Mouse (Mus musculus): Measurements from ENCODE around the gene Spg20.

Spg20 gene

DNA sequence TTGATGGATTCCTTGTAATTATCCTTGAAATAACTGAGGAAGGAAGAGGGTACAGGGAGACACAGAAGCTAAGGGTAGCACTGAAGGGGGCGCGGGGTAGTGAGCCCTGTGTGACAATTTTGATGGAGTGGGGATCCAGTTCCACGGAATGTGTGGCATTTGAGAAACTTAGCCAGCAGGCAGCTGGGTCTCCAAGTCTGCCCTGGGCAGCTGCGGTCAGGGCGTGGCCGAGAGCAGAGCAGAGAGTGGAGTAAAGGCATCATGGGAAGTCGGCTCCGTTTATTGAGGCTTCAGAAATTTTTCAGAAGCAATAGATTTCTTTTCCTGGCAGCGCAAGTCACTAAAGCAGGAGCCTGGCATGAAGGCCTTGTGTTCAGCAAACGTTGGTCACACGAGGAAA lies 12.9 kb upstream of the Spg20 start:
- no peak for DNase-seq

DNA sequence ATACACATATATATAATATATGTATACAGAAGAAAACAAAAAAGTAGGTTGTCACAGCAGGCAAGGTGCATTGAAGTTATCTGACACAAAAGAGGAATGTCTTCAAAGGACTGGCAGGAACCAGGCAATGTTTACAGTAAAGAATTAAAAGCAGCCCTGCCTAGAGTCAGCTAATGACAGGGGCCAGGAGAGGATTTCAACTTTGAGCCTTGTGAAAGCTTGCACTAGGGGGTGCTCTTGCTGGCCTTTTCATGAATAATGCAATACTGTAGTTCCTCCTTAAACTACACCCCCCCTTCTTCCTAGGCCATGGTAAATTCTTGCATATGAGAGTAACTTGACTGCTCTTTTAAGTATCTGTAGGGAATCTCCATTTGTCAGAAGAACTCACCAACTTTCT lies 10.8 kb upstream of the Spg20 start:
- DNase-seq, result no peak

DNA sequence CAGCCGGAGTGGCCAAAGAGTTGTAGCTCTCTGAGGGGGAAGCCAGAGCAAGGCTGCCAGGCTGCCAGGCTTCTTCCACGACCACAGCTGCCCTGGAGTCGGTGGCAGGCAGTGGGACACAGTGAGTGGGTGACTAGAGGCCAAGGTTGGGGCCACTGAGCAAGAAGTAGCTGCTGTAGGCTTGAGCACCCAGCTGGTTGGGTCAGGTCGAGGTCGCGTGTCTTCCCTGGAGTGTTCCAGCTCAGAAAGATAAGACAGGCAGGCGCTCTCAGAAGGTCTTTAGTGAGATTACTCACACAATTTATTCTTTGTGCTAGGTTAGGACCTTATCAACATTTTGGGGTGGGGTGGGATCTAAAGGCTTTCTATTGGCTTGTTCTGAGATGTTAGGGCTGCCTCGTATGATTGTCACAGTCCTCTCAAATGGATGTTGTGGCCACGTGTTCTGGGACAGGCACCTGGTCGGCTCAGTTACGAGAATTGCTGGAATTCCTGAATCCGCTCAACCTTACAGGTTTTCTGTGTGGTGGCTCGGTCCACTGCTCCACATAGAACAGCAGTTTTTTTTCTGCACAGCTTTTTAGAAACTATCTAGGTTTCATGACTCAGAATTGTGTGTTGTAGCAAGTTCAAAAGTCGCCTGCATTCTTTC lies 6.4 kb upstream of the Spg20 start:
- no peak for DNase-seq

DNA sequence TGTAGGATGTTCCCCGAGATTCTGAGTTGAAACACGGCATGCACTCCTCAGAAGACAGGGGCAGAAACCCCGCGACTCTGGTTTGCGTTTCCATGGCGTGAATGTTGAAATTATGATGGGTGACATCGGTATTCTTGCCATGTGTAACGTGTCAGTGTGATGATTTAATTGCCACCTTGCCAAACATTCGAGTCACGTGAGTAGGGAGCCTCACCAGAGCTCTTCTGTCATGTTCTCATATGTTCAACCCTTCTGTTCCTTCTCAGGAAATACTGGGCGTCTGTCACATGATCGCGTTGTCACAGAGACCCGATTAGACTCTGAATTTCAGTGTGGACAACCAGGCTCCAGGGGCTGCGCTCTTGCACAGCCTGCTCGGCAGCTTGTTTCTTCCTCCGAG lies 5.9 kb upstream of the Spg20 start:
- no peak for DNase-seq

DNA sequence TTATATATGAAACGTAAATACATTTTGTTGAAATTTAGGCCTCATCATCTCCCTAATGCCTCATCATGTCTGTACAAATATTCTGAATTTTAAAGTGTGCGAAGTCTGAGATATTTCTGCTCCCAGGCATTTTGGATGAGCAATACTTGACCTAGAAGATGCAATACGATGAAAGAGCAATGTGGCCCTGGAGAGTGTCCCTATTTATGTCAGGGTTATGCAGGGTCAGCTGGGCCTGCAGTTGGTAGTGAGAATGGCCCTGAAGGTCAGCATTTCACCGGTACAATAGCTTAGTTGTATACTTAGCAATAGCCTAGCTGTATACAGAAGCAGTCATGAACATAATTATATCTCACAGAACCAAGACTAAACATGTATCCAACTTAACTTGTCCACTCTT lies 2.8 kb upstream of the Spg20 start:
- DNase-seq, result no peak

DNA sequence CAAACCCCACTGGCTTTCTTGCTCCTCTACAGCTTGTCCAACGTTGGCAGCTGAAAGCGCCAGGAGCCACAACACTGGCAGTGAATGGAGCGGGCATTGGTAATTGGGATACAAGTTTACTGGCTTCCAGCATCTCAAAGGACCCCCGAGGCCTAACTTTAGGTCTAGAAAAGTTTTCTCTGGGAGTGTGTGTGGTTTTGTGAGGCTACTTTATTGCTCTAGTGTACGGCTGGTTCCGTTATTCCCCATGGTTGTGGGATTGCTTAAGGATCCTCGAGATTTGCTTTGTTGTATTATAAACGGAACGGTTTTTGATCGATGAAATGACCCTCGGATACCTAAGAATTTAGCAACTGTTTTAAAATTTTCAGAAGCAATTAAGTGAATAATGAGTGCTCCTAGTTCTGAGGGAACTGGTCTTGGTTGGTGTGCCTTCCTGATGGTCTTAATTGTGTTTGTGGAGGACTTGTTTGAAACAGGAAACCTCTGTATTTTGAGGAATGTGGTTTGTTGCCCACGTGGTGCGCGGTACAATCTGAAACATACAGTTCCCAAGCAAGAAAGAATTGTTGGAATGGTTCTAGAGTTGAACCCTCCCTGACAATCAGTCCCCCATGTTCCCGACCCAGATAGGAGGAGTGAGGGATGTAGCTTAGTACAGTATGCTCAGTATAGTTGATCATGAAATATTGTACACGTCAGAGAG lies 955 bp downstream of the Spg20 start:
- no peak for DNase-seq

DNA sequence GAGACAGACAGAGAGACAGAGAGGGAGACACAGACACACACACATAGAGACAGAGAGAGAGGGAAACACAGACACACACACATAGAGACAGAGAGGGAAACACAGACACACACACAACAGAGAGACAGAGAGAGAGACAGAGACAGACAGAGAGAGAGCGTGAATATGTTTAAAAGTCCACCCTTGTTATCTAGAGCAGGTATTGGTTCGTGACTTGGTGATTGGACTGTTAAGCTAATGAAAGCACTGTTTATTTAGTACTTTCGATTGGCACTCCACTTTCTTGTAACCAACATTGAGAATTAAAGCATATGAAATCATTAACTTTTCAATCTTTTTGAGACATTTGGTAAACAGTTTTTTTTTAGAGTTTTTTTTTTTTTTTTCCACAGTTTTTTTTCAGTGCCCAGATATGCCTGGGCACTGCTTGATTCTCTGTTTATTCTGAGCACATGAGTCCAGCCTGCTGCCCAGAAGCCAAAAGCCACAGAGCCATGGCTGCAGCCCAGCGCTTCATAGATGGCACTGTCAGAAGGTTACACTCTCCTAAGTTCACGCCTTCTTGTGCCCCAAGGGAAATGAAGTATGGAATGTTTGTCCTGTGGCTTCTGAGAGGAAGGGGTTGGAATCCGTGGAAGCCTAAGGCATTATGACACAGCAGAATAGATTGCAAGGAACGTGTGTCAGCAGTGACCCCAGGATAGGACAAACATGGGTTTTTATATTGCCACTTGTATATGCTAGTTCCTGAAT lies 2.6 kb downstream of the Spg20 start:
- DNase-seq, result peak; percentile 25 to 36

DNA sequence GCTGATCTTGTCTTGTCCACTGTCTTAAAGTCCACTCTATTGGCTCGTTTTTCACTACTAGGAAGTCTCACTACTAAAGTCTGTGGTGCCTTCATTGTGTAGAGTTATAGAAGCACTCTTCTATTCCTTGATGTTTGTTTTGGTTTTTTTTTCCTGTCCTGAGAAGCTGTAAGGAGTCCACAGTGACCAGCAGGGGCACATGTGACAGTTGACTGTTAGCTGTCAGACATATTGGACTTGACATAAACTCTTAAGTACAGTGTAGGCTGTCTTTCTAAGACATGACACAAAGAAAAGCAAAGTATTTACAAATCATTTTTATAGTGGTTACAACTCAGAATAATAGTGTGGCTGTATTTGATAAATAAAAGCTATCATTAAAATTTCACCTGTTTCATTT lies 3.2 kb downstream of the Spg20 start:
- no peak for DNase-seq

DNA sequence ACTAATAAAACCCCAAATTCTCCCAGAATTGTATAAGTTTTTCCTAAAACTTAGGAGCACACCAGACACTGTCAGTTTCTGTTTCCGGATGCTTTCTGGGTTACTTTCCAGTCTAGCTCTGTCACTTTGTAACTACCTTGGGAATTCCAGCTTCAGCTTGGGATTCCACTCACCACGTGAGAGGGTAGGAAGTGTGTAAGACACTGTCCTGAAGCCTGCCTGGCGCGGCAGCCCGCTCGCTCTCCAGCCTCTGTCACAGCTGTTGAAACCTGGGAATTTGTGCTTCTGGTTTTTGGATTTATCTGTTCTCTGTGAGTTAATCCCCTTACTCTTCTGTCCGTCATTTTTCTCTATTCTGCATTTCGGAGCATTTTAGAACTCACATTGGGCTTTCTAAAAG lies 4.1 kb downstream of the Spg20 start:
- DNase-seq, result no peak

DNA sequence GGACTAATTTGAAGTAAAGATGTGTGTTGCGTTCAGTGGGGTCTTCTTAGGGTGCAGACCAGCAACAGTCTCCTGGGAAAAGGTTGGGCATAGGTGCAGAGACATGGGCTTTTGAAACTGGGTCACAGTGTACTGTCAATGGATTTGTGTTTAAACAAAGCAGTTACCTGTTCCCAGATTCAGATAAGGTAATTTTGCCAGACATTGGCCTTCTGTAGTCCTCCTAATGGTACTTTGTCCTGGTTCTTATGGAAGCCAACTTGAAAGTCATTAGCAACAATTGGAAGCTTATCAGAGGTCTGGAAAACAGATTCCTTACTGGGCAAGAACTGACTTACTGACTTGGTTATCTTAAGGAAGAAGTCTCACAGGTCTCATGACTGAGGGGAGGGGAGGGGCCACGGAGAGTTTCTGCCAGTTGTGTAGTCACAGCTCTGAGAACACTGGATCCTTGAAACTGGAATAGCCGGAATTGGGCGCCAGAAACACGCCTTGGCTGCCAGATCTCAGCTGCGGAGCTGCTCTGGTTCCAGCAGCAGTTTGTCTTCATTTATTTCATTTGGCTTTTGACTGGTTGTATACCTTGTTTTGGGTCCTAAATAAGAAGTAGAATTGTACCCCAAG lies 7.5 kb downstream of the Spg20 start:
- DNase-seq, result no peak

DNA sequence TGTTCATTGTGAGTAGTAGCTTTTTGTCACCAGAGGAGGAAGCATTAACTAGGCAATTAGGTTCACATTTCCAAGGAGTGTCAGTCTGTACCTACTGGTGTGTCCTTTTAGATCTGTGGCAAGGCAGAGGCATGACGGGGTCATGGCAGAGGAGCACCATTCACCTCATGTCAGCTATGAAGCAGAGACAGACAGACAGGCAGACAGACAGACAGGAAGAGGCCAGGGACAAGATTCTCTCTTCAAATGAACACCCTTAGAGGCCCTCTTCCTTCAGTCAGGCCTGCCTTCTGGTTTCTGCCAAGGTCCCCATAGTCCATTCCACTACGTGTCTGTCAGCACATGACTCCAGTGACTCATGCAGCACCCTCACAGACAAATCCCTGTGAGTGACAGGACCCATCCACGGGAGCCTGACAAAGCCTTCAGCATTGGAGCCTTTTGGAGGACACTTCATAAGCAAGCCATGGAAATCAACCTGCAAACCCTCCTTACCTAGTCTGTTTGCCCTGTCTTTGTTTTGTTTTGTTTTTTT lies 10.5 kb downstream of the Spg20 start:
- no peak for DNase-seq

DNA sequence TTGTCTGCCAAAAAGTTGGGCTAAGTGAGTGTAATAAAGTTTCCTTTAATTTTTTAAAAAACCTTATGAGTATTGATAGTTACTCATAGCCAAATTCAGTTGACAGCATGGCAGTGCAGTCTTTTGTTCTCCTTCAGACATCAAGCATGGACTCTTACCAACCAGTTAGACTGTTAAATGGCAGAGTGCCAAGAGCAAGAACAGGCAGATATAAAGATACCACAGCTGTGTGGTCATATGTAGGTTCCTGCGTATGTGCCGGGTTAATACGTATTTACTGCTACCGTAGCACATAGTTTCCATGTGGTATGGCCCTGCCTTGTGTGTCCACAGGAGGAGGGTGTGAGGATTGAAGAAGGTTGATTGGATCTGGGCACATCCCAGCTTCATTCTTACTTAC lies 11.2 kb downstream of the Spg20 start:
- DNase-seq, result no peak

DNA sequence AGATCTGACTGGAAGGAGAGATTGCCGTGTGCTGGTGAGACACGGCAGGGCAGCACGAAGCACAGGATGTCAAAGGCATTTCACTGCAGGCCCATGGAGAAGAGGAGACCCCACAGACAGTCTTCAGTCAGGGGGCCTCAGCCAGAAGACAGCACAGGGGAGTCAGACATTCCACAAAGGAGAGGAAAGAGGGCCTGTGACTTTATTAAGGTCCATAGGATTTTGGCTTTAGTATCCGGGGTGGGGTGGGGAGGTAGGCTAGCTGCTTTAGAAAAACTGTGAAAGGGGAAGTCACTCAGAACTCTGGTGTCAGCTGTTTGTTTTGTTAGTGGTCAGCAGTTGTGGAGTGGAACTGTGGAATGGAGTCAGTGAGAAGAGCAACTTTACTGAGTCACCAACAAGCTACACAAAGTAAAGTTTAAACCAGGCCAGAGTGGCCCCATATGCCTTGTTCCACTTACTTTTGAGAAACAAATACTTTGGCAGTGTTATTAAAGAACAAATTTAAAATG lies 17.3 kb downstream of the Spg20 start:
- no peak for DNase-seq

DNA sequence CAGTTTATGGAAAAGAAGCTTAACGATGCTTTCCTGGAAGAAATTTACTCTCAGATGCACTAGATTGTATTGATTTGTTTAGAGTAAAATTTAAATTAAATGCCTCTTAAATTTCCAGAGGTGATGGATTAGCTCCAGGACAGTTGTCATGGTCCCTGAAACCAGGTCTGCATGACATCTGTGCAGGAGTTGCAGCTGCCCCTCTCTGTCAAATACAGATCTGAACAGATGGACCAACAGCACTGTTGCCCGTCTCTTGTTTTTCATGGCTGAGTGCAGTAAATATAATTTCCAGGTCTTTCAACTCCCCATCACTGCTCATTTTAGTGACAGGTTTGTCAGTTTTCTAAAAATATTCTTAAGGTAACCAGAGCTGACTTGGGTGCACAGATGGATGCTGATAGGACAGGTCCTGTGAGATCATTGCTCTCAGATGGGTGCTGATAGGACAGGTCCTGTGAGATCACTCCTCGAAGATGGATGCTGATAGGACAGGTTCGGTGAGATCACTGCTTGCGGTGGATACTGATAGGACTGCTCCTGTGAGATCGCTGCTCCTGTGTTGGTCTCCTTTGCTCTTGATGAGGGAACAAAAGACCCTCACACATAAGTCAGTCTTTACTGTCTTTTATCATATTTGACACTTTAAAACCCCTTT lies 19.8 kb downstream of the Spg20 start:
- DNase-seq, result no peak

DNA sequence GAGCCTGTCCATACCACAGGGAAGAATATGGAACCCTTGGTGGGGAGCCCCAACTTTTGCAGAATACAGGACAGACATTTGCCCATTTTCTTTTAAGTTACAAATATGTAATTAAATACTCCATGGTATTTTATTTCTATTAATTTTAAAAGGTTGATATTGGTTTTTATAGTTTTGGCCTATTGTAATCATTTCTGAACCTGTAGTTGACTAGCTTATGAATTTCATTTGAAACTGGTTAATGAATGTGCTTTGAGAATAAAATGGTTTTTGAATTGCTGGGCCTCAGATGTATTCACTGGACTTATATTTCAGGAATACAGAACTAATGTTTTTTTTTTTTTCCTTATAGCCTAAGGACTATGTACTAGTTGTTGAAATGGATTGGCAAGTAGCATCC lies 25.1 kb downstream of the Spg20 start, which contains the start of gene Ccdc169:
TSS of gene Ccdc169 (plus strand) at position 301 of the 400 bp plus-strand sequence.
- DNase-seq, result no peak

DNA sequence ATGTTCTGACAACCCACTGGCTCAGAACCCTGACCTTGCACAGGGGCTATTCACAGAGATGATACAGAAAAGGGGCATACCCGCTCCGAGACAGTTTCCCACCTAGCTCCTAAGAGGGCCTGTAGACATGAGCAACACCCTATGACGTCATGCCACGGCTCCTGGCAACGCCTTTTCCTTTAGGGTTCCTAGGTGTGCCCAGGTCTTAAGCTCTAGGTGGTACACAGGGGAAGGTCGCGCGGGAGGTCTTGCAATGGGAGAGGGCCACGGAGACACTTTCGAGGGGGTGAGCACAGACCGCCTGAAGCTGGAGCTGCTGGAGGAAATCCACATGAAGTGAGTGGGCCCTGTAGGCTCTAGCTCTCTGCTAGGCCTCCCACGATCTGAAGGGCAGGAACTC lies 27.9 kb downstream of the Spg20 start:
- no peak for DNase-seq

DNA sequence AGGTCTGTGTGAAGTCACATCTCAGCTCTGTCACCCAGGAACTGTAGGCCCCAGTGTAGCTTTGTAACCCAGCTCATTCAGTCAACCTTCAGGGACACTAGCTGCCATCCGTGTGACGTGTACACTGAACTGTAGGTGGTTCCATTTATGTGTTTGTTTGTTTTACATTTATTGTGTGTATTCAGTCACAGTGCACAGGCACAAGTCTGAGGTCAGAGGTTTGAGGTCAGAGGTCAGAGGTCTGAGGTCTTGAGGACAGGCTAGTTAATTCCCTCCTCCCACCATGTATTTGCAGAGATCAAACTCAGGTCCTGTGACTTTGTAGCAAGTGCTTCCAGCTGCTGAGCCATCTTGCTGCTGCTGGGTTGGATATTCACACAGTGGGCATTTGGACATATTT lies 29.5 kb downstream of the Spg20 start:
- DNase-seq, result no peak

DNA sequence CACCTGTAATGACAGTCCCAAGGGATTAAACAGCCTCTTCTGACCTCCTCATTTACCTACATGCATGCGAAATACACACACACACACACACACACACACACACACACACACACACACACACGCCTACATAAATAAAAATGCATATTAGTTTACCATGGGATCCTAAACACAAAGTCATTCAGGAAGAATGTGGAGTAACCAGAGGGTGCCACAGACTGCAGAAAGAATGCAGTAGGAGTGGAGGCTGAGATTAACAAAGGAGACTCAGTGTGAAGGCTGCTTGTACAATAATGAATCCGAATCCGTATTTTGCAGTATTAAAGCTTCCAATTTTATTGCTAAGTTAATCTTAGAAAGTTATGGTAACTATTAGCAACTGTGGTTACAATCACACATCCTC lies 33.0 kb downstream of the Spg20 start:
- no peak for DNase-seq

DNA sequence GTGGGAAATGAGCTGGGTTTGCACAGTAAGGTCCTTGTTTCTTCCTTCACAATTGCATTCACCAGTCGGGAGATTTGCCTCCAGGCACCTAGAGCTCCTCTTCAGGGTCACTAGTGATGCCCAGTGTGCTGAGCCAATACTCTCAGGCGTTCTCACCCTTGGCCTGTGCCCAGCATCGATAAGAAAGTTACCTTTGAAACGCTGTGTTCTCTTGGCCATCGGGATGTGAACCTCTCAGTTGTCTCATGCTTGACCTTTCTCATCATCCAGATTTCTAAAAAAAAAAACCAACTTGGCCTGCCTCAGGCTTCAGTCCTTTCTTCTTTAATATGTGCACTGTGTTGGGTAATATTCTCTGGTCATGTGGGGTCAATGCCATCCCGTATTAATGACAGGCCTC lies 34.5 kb downstream of the Spg20 start:
- no peak for DNase-seq

DNA sequence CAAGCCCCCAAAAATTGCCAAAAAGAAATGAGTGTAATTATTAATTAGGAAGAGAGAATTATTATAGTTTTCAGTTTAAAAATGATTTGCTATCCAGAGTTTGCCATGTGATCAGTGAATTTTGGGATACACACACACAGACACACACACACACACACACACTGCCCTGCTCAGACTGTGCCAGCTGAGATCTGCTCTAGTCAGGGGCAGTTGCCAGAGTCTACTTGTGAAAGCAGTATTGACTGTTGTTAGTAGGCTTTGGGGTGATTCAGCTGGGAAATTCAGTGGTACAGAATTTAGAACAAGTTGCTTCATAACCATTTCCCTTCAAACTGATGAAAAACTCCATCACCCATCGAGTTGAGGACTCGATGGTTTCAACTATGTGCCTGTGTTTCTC lies 35.2 kb downstream of the Spg20 start:
- DNase-seq, result no peak

DNA sequence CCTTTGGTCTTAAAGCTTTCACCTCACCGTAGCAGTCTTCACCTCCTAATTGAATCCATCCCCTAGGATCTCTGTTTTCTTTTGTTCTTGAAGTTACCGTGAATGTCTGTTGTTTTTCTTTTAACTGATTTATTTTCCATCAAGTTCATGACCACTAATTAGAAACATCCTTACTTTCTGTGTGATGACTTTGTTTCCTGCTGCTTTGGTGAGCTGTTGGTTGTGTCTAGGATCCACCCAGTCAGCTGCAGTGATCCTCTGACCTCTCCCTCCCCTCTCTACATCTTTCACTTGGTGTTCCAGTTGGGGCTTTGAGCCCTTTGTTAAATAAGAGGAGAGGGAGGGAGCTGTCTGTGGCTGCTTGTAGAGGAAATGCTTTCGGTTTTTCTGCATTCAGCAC lies 36.2 kb downstream of the Spg20 start:
- DNase-seq, result no peak

DNA sequence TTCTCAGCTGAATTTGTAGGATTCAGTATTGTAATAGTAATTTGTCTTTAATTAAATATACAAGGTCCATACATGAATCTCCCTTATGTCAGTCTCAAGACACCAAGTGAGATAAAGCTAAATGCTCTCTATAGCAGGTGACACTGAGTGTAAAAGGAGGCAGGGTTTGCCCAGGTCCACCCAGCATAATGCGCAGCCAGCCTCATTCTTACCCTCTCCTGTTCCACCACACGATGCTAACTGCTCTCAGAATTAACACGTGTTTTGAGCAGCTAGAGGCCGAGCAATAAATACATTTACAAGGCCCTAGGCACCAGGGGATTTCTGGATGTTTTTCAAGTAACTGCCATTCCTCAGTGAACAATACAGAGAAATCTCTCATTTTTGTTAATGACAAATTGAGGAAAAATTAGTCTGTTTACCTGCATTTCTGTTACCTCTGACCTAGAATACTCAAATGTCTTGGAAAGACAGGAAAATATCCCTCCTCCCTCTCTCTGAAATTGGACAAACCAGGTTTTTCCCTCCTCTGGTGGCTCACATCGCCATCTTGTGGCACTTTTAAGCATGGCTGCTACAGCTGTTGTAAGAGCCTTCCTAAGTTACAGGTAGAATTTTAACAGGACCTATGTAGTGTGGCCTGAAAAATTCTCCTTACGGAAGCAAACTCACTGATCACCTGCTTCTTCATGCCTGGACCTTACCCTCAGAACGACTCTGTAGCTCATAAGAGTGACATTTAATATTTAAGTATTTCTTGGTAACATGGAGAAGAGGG lies 39.9 kb downstream of the Spg20 start:
- peak; percentile 60 to 80 for DNase-seq

Measured in cerebellum, postnatal 25 days (tissue).